Mouse (Mus musculus) thymus, adult 2 months (tissue): ENCODE measurements around the gene Ccdc114.

Source experiments
- CTCF ChIP-seq: fragments of 200-500 bp; IDR thresholded peaks from 2 replicates; pipeline ENCODE4 v1.5.1; 2012; ENCODE audit warnings: mild to moderate bottlenecking, control low read depth, low read length, moderate library complexity, borderline replicate concordance; ENCODE audit not compliant: control insufficient read depth, poor library complexity, insufficient read depth; ENCODE audit errors: extremely low read depth
- POLR2A ChIP-seq: fragments of 200-500 bp; IDR thresholded peaks from 2 replicates; pipeline ENCODE4 v1.6.1; 2012; ENCODE audit warnings: mild to moderate bottlenecking, low read length, control low read depth, moderate library complexity; ENCODE audit not compliant: control insufficient read depth, poor library complexity, insufficient read depth; ENCODE audit errors: extremely low read depth

DNA sequence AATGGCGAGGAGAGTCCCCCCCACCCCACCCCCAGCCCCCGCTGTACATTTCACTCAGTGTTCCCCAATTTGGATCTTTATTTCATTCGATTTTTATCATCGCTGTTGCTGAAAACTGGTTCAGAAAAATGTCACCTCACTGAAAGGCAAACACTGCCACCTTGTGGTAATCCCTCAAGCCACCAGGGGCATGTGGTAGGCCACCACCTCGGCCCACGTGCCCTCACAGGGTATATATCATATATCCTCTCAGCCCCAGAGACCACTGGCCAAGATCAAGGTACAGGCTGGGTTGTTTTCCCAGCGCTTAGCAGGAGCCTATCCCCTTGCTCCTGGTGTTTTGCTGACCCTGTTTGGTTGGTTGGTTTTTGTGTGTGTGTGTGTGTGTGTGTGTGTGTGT, 11.2 kb downstream of the Ccdc114 start:
- TF ChIP-seq POLR2A (no peak), CTCF (peak; percentile 84; the same call in 1 of the 2 replicates)
